In genomic region chr6:130936799-130937198, GRCm38 (mm10) we compare ENCODE assay signal across 27 mouse cellular contexts.
DNase-seq lines count a peak whose midpoint lies in the region; ATAC-seq and TF ChIP-seq lines count a peak whose summit lies in the region.
"Had no signal": no experiment of that assay in that cellular context is flagged by ENCODE, and none has a peak within 500 bp of the region (broad histone marks: within the 10 kb centered on the region; RNA-seq: fewer than 3 reads in every experiment).

No protein-coding gene starts in this region.

- DNase-seq in 416B (ENCODE audit: low read depth), result peak; percentile 92
- peak; percentile 31 for DNase-seq in MEL-GATA-1-ER (ENCODE audit: extremely low read depth, low read depth)
- no peak for DNase-seq in adipocyte (ENCODE audit: low spot score)
- no peak for DNase-seq in thymus, adult 2 months
- DNase-seq: adrenal gland, adult 2 months; adrenal gland, postnatal 14 days; cerebellum, adult 11-12 months; cerebellum, adult 8-10 months; cerebellum, postnatal 10 days; cerebellum, postnatal 36 days; gastrocnemius, postnatal 10 days; gastrocnemius, postnatal 36 days; heart, adult 11 months had no signal

- H3K4me2 ChIP-seq in forebrain, embryonic 15.5 days (replicated peaks), result no peak overlapping the region
- H3K4me2 ChIP-seq: heart, embryonic 11.5 days; hindbrain, embryonic 13.5 days had no signal

- 68% methylated on average over 4 of the region's 4 CpGs for WGBS in forebrain, embryonic 15.5 days
- 10% methylated on average over 4 of the region's 4 CpGs for WGBS in thymus, adult 2 months

- H3K9me3 ChIP-seq in forebrain, embryonic 15.5 days, result peaks cover 7% of the 10 kb centered on the region

- no peak overlapping the region for H3K27ac ChIP-seq in forebrain, embryonic 15.5 days (replicated peaks)
- no peak overlapping the region for H3K27ac ChIP-seq in thymus, adult 2 months (ENCODE audit: control insufficient read depth, insufficient read depth, low read length)
- H3K27ac ChIP-seq: forebrain, embryonic 10.5 days; hindbrain, embryonic 10.5 days; hindbrain, embryonic 13.5 days; hindbrain, postnatal 0 days had no signal

- no peak for TF ChIP-seq POLR2A in thymus, adult 2 months (IDR thresholded peaks at IDR 0.05; ENCODE audit: control insufficient read depth, extremely low read depth, insufficient read depth, low read length, poor library complexity)

- TF ChIP-seq CTCF in thymus, adult 2 months (IDR thresholded peaks at IDR 0.05; ENCODE audit: borderline replicate concordance, control insufficient read depth, extremely low read depth, insufficient read depth, low read length, poor library complexity), result no peak

- no peak overlapping the region for H3K4me3 ChIP-seq in forebrain, embryonic 15.5 days
- no peak overlapping the region for H3K4me3 ChIP-seq in thymus, adult 2 months (ENCODE audit: control insufficient read depth, insufficient read depth, low read length)
- H3K4me3 ChIP-seq: forebrain, embryonic 10.5 days; hindbrain, embryonic 10.5 days; hindbrain, embryonic 13.5 days had no signal

- no peak overlapping the region for H3K9ac ChIP-seq in forebrain, embryonic 15.5 days (replicated peaks)
- H3K9ac ChIP-seq: hindbrain, embryonic 13.5 days had no signal

- no peaks in the 10 kb centered on the region for H3K27me3 ChIP-seq in forebrain, embryonic 15.5 days
- no peaks in the 10 kb centered on the region for H3K27me3 ChIP-seq in thymus, adult 2 months (ENCODE audit: control insufficient read depth, insufficient read depth, low read length)
- H3K27me3 ChIP-seq: hindbrain, embryonic 13.5 days; Patski had no signal

- H3K36me3 ChIP-seq in forebrain, embryonic 15.5 days, result no peaks in the 10 kb centered on the region
- no peaks in the 10 kb centered on the region for H3K36me3 ChIP-seq in thymus, adult 2 months (ENCODE audit: control insufficient read depth, insufficient read depth, low read length)
- H3K36me3 ChIP-seq: forebrain, embryonic 10.5 days; hindbrain, embryonic 10.5 days; hindbrain, embryonic 13.5 days had no signal

- H3K4me1 ChIP-seq in forebrain, embryonic 15.5 days, result no peaks in the 10 kb centered on the region
- H3K4me1 ChIP-seq in thymus, adult 2 months (replicated peaks; ENCODE audit: control insufficient read depth, insufficient read depth, low read length), result no peaks in the 10 kb centered on the region
- H3K4me1 ChIP-seq: forebrain, embryonic 10.5 days; hindbrain, embryonic 10.5 days; hindbrain, embryonic 13.5 days had no signal

- ATAC-seq in granulocyte monocyte progenitor cell, adult 5-6 weeks (replicated peaks; ENCODE audit: poor library complexity, severe bottlenecking), result peak; percentile 95
- ATAC-seq in megakaryocyte progenitor cell, adult 5-6 weeks (replicated peaks; ENCODE audit: poor library complexity), result peak; percentile 85
- ATAC-seq in forebrain, embryonic 15.5 days (replicated peaks), result no peak
- ATAC-seq in megakaryocyte-erythroid progenitor cell, adult 5-6 weeks (replicated peaks; ENCODE audit: low FRiP score, low TSS enrichment, poor library complexity, severe bottlenecking), result no peak
- ATAC-seq: CD4-positive, CD25-positive, alpha-beta regulatory T cell, adult 4 months; forebrain, embryonic 16.5 days; hindbrain, postnatal 0 days; inflammation-experienced regulatory T-cells, adult 6 months; intestine, embryonic 16.5 days; Patski had no signal

Comparison
In these comparisons a context has a peak if more than half of its experiments do, and no peak if none do; other contexts are left out.
1. DNase-seq: peak in 416B (single experiment) and MEL-GATA-1-ER (single experiment); none in adipocyte (single experiment) and thymus, adult 2 months (single experiment).
2. ATAC-seq: peak in granulocyte monocyte progenitor cell, adult 5-6 weeks (single experiment) and megakaryocyte progenitor cell, adult 5-6 weeks (single experiment); none in forebrain, embryonic 15.5 days (single experiment) and megakaryocyte-erythroid progenitor cell, adult 5-6 weeks (single experiment).